Mouse (Mus musculus) natural killer cell, adult 2 months (primary cell): ENCODE results near the gene Wdr83os.
"Not testable (repeated sequence)": the region's sequence is repeated elsewhere in the genome, so short reads cannot be mapped to it uniquely, and the experiment has no call there.

Experiments
- DNase-seq, 2 experiments: peaks; one replicate each; pipeline ENCODE4 v3.0.0; 2022; ENCODE audit warnings: low spot score in 2 of 2

Wdr83os gene

DNA sequence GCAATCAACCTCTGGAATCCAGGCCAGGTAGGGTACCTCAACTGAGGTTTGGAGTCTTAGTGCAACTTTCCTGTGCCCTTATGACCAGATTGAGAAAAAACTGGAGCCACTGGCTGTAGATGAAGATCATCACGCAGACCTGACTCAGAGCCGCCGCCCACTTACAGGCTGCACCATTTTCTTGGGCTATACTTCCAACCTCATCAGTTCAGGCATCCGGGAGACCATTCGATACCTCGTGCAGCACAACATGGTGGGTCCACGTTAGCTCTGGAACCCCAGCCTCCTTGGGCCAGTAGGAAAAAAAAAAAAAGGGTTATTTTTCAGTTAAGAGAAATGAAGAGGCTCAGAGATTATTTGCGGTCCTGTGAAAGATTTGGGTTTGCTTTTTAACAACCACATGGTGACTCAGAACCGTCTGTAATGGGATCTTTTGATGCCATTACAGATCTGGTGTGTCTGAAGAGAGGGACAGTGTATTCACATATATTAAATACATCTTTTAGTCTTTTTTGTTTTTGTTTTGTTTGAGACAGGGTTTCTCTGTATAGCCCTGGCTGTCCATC lies 8.1 kb upstream of the Wdr83os start:
- DNase-seq: no peak

DNA sequence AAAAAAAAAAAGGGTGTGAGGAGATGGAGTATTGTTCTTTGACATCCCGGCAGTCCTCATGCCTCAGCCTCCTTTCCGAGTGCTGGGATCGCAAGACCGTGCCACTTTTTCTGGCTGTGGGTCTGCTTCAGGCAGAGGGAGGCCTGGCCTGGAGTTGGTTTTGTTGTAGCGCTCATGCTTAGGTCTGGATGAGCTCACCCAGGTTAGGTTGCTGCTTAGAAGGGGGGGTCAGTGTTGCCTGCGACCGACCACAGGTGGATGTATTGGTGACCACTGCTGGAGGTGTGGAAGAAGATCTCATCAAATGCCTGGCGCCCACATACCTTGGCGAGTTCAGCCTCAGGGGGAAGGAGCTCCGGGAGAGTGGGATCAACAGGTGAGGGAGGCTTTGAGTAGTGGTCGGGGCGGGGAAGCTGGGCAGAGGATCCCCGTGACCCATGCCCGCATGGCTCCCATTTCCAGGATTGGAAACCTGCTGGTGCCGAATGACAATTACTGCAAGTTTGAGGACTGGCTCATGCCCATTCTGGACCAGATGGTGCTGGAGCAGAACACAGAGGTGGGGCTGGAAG lies 7.4 kb upstream of the Wdr83os start:
- no peak for DNase-seq

DNA sequence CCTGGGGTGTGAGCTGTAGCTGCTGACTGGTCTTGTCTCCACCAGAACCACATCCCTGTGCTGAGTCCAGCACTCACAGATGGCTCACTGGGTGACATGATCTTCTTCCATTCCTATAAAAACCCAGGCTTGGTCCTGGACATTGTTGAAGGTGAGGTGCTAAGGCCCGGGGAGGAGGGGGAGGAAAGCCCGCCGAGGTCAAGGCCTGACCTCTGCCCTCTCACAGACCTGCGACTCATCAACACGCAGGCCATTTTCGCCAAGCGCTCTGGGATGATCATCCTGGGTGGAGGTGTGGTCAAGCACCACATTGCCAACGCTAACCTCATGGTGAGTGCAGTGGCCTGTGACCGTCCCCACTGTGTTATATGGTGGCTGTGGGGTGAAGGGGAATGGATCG lies 6.4 kb upstream of the Wdr83os start:
- DNase-seq: no peak

DNA sequence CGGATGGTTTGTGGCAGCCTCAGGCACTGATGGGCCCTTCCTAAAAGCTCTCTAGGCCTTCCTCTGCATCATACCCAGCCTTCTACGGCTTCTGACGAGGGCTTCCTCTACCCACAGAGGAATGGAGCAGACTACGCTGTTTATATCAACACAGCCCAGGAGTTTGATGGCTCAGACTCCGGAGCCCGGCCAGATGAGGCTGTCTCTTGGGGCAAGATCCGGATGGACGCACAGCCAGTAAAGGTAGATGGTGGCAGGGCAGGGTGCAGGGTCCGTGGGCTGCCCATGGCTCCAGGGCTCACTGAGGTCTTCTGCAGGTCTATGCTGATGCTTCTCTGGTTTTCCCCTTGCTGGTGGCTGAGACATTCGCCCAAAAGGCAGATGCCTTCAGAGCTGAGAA lies 5.9 kb upstream of the Wdr83os start:
- no peak for DNase-seq

DNA sequence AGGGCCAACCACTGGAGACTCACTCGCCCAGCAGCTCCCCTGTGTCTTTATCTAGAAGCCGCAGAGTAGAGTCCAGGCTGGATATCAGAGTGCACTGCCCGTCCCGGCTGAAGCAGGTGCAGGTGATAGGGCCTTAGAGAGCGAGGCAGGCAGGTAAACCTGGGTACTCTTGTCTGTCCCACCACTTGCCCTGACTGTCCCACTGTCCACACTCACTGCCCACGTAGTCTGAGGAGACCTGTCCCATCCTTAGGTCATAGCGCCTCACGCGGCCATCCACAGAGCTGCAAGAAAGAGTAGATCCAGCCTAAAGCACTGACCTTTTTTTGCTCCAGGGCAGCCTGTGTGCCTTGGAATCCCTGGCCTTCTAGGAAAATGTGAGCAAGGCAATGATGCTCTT lies 4.5 kb upstream of the Wdr83os start:
- no peak for DNase-seq

DNA sequence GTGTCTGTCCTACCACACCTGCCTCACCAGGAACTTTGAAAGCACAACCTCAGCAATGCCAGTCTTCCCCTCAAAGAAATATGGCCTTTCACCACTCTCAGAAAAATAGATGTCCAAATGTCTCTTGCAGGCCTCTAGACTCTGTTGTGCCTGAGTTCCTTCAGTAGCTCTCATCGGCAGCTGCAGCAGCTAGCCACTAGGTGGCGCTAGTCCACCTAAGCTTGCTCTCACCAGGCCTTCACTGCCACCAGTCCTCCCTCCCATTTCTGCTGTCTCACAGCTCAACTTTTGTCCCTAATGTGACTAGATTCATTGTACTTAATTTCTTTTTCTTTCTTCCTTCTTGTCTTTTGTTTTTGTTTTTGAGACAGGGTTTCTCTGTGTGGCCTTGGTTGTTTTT lies 3.5 kb upstream of the Wdr83os start:
- peak; percentile 68 to 77 for DNase-seq

DNA sequence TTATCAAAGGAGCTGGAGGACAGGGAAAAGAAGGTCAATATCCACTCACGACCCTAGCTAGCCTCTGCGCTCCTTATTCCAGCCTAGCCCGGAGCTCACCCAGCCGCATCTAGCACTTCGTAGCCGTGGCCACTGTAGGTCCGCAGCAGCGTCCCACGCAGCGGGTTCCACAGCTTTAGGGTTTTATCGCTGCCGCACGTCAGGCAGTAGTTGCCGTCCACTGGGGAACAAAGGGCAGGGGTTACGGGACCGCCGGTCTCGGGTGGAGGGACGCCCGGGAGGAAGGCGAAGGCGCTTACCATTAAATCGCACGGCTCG lies 367 bp upstream of the Wdr83os start:
- no peak for DNase-seq

DNA sequence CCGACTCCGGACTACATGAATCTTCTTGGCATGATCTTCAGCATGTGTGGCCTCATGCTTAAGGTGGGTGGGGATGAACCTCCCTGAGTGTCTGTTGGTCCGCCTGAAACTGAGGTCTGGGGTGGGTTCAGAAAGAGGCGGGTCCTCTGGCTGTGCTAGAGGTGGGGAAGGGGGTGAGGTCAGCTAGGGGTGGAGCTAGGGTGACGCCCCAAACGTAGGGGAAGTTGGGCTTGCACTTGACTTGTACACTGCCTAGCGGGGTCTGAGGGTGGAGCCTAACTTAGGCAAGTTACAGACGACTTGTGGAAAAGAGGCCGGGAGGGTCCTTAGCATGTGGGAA lies 646 bp downstream of the Wdr83os start, which contains the start of gene Wdr83:
Gene Wdr83 (minus strand): TSS at position 91 of the 340 bp plus-strand sequence.
- peak; percentile 40 to 70 for DNase-seq

DNA sequence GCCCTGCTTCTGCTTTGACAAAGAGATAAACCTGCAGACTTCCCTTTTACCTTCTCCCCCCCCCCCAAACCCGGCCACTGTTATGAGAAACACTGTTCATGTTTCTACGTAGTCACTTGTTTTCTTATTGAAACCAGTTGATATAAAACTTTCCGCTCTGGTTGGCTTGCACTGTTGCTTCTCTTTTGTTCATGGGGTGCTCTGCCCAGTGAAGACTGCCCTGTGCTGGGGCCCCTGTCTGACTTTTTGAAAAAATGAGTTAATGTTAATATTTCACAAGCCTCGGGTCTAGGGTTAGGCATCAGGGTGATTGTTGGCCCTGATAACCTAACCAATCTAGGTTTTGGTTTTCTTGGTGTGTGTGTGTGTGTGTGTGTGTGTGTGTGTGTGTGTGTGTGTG lies 1.6 kb downstream of the Wdr83os start:
- DNase-seq: not testable (repeated sequence)

DNA sequence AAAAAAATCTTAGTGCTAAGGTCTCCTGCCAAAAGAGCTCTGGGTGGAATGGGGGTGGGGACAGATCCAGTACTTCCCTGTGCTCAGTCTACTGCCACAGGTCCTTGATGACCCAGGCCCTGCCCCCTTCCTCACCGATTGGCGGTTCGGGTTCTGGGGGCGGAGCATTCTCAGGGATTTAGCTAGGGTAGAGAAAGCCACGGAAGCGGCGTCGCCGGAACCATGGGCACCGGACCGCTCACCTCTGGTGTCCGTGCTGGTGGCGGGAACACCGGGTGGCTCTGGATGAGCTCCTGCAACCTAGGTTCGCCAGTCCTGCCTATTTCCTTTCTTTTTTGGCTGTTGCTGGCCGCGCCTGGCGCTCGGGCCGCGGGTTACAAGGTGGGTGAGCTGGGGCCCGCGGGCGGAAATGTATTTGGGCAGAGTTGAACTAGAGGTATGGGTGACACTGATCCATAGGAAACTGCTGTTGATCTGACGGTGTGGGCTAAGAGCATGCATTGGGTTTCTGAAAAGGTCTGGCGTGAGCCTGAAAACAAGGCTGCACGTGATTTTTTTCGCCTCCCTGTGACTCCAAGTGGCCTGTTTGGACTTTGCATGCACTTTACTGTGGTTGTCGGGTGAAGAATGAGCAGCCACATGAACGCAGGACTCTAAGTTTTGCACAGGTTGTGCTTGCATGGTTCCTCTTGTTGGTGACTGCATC lies 2.7 kb downstream of the Wdr83os start, which contains the start of gene Man2b1:
Gene Man2b1 (plus strand): TSS at position 163 of the 706 bp plus-strand sequence.
- peak; percentile 75 to 85 for DNase-seq

DNA sequence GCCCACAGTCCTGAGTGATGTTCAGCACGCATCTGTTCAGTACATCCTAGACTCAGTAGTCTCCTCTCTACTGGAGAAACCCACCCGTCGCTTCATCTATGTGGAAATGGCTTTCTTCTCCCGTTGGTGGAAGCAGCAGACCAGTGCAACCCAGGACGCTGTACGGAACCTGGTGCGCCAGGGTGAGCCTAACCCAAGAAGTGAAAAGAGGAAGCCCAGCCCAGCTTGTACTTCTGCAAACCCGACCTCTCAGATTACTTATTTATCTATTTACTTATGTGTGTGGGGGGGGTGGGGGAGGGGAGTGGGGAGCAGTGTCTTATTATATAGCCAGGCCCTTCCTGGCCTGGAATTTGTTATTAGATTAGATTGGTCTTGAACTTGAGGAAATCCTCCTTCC lies 4.1 kb downstream of the Wdr83os start:
- peak in 1 of 2 experiments; percentile 55 for DNase-seq

DNA sequence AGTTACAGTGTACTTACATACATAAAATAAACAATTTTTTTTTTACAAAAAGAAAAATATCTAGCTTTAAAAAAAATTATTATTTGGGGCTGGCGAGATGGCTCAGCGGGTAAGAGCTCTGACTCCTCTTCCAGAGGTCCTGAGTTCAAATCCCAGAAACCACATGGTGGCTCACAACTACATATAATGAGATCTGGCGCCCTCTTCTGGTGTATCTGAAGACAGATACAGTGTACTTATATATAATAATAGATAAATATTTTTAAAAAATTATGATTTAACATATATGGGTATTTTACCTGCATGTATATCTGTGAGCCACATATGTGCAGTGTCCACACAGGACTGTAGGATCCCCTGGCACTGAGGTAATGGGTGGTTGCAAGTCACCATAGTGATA lies 5.7 kb downstream of the Wdr83os start:
- DNase-seq: no peak

DNA sequence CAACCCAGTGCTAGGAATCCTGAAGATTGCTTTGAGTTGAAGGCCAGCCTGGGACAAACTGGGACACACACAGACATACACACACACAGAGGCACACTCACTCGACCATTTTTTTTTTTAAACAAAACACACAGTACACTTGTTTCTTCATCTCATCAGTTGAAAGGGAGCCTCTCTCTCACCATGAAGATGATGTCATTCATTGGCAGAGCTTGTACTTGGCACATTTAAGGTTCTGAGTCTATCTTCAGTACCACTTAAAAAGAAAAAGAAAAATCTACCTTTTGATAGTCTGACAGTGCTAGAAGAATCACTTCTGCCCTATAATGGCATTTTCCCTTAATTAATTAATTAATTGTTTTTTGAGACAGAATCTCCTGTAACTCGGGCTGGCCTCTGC lies 8.2 kb downstream of the Wdr83os start:
- no peak for DNase-seq

DNA sequence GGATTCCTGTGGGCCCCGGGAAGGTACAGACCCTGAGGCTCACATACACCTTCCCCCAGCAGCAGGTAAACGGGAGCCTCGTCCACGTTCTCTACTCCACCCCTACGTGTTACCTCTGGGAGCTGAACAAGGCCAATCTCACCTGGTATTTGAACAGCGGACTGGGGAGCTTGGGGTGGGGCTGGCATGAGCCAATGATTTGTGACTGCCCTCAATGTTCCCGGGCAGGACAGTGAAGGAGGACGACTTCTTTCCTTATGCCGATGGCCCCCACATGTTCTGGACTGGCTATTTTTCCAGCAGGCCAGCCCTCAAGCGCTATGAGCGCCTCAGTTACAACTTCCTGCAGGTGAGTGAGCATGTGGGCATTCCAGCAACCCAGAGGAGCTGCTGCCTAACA lies 10.3 kb downstream of the Wdr83os start:
- no peak for DNase-seq

DNA sequence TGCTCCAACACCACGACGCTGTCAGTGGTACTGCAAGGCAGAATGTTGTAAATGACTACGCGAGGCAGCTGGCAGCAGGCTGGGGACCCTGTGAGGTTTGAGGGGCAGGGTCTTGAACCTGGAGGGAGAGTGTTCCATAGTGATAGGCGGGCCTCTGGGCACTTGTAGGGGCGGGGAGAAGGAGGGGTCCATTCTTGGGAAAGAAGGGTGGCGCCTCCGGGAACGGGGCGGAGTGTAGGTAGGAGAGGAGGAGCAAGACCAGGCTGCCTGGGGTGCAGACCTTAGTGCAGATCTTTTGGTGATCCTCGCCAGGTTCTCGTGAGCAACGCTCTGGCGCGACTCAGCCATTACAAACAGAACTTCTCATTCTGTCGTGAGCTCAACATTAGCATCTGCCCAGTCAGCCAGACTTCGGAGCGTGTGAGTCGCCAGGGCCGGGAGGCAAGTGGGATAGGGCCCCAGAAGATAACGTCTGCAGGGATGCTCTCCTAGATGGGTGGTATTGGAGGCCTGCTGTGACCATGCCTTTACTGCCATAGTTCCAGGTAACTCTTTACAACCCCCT lies 11.1 kb downstream of the Wdr83os start:
- no peak for DNase-seq

DNA sequence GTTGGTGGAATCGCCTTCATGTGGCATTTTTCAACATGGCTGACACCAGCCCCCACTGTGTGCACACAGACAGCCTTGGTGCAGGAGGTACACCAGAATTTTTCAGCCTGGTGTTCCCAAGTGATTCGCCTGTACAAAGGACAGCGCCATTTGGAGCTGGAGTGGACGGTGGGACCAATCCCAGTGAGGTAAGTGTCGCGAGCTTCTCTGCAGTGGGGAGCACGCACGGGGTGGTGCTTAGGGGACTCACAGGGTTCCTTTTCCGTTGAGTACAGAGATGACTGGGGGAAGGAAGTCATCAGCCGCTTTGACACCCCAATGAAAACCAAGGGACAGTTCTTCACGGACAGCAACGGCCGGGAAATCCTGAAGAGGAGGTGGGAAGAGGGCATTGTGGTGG lies 14.5 kb downstream of the Wdr83os start:
- DNase-seq: no peak

DNA sequence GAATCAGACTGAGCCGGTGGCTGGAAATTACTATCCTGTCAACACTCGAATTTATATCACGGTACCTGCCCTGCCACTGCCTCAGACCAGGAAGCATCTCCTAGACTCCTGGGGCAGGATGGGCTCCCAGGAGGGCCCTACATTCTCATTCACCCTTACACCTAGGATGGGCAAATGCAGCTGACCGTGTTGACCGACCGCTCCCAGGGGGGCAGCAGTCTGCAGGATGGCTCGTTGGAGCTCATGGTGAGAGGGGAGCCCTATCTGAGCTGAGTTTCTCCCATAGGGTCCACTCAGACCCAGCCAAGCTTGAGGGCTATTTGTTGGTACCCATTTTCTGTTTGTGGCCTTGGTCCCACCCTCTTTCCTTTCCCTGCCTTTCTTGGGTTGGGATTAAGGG lies 15.0 kb downstream of the Wdr83os start:
- DNase-seq: no peak

DNA sequence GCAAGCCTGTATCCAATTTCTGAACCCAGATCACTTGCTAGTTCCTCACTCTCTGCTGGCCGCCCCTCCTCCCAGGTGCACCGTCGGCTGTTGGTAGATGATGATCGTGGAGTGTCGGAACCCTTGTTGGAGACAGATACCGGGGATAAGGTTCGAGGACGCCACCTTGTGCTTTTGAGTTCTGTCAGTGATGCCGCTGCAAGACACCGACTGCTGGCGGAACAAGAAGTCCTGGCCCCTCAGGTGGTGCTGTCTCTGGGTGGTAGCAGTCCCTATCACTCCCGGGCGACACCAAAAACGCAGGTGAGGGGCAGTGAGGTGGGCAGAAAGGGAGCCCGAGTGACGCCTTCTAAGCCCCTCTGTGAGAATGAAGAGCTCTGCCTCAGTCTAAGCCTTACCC lies 15.7 kb downstream of the Wdr83os start:
- no peak for DNase-seq

DNA sequence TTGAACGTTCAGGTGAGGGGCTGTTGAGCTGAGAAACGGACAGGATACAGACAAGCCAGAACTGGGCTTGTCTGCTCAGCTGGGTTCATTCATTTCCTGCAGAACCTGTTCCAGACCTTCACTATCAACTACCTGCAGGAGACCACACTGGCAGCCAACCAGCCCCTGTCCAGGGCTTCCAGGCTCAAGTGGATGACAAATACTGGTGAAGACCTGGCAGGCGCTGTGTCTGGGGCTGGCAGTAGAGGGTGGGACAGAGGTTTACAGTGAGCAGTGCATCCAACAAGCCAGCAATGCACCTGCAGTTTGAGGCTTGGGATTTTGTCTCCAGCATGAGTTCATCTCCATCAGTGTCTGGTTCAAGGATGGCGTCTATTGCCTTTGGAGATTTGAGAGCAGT lies 16.3 kb downstream of the Wdr83os start:
- DNase-seq: no peak

DNA sequence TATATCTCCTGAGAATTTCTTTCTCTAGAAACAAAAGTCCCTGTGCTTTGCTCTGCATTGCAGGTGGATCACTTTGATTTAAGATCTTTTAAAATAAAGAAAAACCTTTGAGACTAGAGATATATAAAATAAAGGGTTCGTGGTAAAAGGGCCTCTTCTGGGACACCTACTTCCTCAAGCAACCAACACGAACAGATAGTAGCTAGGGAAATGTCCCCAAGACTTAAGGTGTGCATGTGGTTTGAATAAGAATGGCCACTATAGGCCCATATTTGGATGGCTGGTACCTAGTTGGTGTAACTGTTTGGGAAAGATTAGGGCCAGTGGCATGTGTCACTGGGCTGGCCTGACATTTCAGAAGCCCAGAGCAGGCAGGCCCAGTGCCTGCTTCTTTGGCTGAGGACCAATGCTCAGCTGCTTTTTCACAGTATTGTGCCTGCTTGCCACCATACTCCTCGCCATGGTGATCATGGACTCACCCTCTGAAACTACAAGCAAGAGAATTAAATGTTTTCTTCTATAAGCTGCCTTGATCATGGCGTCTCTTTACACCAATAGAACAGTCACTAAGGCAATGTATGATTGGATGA lies 19.6 kb downstream of the Wdr83os start:
- no peak for DNase-seq

DNA sequence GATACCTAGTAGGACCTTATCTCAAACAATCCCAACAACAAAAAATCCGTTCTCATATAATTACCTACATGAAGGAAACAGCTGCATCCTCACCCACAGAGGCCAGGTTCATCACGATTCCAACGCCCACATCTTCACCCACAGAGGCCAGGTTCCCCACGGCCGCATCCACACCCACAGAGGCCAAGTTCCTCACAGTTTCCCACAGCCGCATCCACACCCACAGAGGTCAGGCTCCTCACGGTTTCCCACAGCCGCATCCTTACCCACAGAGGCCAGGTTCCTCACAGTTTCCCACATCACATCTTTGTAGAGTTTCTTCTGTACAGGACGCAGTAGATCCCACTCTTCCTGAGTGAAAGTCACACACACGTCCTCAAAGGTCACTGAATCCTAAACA lies 32.7 kb downstream of the Wdr83os start:
- no peak for DNase-seq

DNA sequence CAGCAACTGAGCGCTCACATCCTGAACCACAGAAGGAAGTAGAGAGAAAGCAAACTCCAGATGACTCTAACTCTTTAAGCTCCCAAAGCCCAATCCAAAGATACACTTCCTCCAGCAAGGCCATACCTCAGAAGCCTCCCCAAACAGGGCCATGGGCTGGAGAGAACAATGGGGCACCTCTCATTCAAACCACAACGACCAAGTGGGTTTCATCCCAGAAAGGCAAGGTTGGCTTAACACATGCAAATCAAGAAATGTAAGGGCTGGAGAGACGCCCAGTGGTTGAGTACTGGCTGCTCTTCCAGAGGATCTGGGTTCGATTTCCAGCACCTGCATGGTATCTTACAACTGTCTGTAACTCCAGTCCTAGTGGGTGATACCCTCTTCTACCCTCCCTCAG lies 35.0 kb downstream of the Wdr83os start:
- DNase-seq: no peak

DNA sequence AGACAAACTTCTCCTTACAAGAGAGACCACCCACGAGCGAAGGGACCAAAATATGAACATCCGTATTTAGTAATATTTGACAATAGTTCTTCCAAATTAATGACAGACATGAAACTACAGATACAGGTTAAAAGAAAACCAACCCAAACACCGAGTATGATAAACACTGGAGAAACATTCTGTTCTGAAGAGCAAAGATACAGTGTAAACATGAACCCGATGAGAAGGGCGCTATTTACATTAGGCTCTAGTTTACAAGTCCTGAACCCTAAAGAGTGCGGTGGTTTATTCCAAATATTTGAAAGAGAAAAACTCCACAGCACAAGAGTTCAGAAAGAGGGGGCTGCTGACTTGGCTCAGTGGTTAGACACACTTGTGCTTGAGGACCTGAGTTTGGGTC lies 36.4 kb downstream of the Wdr83os start:
- no peak for DNase-seq
